Mouse (Mus musculus) cerebellum, postnatal 14 days (tissue): ENCODE measurements around the gene Rhox9.
"Not testable (repeated sequence)": the region's sequence is repeated elsewhere in the genome, so short reads cannot be mapped to it uniquely, and the experiment has no call there.

Source experiments
- DNase-seq, 2 experiments: peaks; one replicate each; pipeline ENCODE4 v3.0.0; 2021; ENCODE audit warnings: mixed read lengths in 2 of 2

Rhox9 gene

GRCm38 (mm10) chrX:37901670-37902069 lies at the start of gene Rhox9:
TSS of gene Rhox9 (minus strand) at chrX:37901770.
- not testable (repeated sequence) for DNase-seq

DNA sequence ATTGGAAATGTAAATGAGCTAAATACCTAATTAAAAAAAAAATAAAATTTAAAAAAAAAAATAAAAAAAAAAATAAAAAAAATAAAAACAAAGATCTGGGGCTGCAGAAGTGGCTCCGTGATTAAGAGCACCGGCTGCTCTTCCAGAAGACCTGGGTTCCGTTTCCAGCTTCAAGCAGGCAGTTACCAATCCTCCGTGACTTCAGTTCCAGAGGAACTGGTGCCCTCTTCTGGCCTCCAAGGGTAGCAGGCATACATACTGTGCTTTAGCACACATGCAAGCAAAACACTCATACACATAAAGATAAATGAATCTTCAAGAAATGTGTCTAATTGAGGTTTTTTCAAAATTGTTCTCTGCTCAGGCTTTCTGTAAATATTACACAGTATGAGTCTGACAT lies 14.7 kb upstream of the Rhox9 start:
- peak in 1 of 2 experiments; percentile 3 for DNase-seq

DNA sequence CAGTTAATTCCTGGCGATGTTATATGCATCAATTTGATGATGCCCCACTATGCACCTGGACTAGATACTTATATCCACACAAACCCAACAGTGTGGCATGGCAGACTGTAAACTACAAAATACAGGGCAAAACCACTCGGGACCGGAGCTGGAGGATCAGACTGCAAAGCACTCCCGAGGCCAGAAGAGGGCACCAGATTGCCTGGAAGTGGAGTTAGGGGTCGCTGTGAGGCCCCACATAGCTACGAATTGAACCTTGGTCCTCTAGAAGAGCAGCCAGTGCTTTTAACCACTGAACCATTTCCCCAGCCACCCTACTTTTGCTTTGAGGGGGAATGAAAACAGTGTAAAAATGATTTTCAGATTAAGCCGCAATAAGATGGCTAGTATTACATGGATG lies 7.0 kb upstream of the Rhox9 start:
- DNase-seq = peak in 1 of 2 experiments; percentile 4

DNA sequence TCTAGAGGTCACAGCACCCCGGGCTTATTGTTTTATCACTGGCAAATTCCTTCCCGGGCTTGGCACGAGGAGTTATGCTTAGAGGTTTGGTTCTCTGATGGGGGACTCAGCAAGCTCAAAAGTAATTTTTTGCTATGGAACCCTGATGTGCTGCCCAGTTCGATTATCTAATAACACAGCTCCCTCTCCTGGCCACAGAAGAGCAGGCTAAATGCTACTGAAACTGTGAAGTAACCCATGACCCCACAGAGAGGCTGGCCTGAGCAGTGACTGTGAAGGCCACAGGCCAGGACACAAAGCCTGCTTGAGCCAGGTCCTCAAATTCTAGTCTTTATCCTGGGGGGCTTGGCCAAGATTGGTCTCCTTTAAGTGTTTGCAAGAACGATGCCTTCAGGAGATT lies 2.2 kb upstream of the Rhox9 start:
- no peak for DNase-seq

DNA sequence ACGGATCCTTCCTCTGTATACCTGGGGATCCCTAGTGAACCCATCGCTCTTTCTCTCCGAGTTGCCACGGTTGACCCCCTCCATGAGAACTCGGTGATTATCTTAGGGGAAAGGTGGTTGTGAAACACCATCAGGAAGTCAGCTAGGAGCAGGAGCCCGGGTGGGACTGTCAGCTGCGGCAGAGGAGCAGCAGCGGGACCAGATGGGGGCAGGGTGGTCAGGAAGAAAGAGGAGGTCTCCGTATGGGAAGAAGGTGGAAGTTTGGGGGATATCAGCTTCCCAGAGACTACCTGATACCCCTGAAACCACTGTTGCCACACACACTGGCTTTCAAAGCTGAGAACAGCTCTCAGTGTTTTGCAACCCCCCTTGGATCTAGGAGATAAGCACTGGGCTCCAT lies 4.4 kb downstream of the Rhox9 start, which contains the start of gene Rhox7b:
Rhox7b (minus strand) TSS at position 101 of the 400 bp plus-strand sequence.
- DNase-seq = not testable (repeated sequence)

DNA sequence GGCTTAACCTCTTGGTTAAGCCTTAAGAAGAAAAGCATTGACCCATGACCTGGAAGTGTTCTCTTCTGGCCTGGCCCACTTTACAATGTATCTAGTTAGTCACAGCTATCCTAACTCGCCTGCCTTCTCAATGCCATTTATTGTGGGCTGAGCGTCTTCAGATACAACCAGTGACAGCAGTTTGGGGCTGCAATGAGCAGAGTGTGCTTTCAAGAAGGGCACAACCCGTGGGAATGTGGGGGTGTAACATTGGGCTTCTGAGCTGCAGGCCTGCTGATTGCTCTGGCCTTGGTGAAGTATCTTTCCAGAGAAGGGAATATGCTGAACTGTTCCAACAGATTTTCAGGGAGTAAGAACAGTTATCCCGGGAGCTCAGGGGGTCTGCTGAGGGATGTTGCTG lies 22.7 kb downstream of the Rhox9 start, which contains the start of gene Rhox8:
Rhox8 (minus strand) TSS at position 101 of the 400 bp plus-strand sequence.
- no peak for DNase-seq

GRCm38 (mm10) chrX:37871641-37872040 lies 29.9 kb downstream of the Rhox9 start:
- DNase-seq = no peak
